Mouse (Mus musculus) left cerebral cortex, postnatal 25 days (tissue): ENCODE results near the gene Pdxp. TPM values are rescaled to one million over a fixed set of nuclear protein-coding genes. Genes with fewer than 3 reads are reported as not detected.

Experiments used
- DNase-seq, 2 experiments: peaks; one replicate each; pipeline ENCODE4 v3.0.0; 2022; ENCODE audit warnings: low spot score in 2 of 2, mixed read lengths in 1 of 2
- intact Hi-C: fragments of 180-260 bp; cut with DNase I; formaldehyde crosslinking; loops from one replicate; pipeline ENCODE4 v1.15.1; 2025
- total RNA-seq, 2 experiments: library from RNA; stranded (reverse); gene quantifications; 2 replicates each; pipeline ENCODE4 v1.2.3; 2021

The Pdxp gene
- total RNA-seq, 2 experiments from 2014 or later = 165 to 180 TPM

- intact Hi-C loops = no loop called here
- DNase-seq = no peak
These were observed 9.9 kb downstream of the Pdxp start for GRCm38 (mm10) chr15:78923585-78923984.

DNA sequence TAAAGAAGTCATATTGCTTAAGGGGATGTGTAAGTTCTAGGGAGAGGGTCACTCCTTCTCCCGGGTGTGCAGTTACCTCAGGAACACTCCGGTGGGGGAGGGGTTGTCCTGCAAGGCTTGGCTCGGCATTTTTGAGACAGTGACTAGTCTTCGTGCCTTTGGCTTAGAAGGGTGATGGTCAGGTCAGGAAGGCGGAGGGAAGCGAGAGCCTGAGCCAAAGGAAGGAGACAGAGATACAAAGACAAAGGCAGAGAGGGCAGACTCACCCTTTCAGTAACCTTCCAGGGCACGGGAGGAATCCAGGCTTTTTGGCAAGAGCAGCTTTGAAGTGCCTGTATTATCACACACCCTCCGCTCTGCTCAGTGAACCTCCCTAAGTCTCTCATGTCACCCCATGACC lies 11.4 kb downstream of the Pdxp start:
- intact Hi-C loops = no loop called here
- no peak for DNase-seq

GRCm38 (mm10) chr15:78926021-78926919 lies 12.6 kb downstream of the Pdxp start, which contains the start of gene Lgals1:
Gene Lgals1, plus strand, starts transcription at chr15:78926725.
- intact Hi-C loops = no loop called here
- peak; percentile 50 to 54 for DNase-seq

GRCm38 (mm10) chr15:78927021-78927787 lies 13.5 kb downstream of the Pdxp start:
- DNase-seq = no peak
- intact Hi-C loops = no loop called here

GRCm38 (mm10) chr15:78927788-78928457 lies 14.2 kb downstream of the Pdxp start:
- DNase-seq = peak; percentile 45 to 78
- intact Hi-C loops = no loop called here

DNA sequence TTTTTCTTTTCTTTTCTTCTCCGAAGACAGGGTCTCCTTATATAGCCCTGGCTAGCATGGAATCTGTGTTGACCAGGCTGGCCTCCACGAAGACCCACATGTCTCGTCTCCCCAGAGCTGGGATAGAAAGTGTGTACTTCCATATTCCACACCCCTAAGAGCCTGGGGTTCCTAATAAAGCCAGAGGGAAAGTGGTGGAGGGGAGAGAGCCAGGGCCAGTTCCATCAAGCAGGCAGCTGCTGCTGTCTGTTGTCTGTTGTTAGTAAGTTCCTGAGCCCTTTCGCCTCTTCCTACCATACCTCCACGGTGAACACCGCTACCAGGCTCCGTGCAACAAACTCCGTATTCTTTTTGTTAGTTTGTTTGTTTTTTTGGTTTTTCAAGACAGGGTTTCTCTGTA lies 14.8 kb downstream of the Pdxp start:
- no peak for DNase-seq

DNA sequence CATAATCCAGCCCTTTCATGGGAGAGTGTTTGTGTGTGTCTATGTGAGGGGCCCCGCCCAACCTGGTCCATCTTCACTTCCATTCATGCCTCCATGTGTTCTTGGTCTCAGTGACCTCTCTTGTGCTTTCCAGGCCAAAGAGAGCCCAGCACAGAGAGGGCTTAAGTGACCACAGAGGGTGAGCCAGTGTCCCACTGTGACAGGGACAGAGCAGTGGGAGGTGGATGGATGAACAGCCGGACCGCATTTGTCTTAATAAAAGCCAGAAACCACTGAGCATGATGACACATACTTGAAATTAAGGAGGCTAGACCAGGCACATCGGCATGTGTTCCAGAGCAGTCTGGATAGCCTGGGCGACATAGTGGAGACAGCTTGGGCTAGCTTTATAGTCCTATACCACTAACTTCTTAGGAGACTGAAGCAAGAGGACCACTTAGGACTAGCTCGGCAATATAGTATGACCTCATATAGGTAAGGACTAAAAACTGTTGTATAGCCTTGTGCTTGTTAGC lies 16.5 kb downstream of the Pdxp start:
- DNase-seq = no peak
- intact Hi-C loops = no loop called here

More for the DNA sequence above, 14.8 kb downstream of the Pdxp start:
- intact Hi-C loops = no loop called here

- intact Hi-C loops = no loop called here
- no peak for DNase-seq
These were observed 17.2 kb downstream of the Pdxp start for GRCm38 (mm10) chr15:78930801-78931426.

GRCm38 (mm10) chr15:78931577-78931976 lies 17.9 kb downstream of the Pdxp start:
- intact Hi-C loops = no loop called here
- DNase-seq = no peak

DNA sequence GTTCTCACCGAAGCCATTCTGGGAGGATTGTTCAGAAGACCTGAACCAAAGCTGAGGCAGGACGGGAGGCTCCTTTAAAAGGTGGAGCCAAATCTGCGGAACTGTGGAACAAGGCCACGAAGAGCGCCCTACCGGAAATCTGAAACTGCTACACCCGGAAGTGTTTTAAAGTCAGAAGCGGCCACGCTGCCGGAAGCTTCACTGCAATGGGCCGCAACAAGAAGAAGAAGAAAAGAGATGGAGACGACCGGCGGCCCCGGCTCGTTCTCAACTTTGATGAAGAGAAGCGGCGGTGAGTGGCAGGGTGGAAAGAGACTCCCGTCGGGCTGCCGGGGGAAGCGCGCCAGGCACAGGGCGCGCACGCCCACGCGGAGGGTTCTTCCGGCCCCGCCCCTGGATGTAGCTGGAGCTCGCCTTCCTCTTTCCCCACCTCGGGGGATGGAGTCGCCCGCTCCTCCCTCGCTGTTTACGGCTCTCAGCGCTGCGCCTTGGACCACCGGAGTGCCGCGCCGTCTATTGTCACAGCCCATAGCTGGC lies 21.1 kb downstream of the Pdxp start, which contains the start of gene Nol12:
Gene Nol12 (plus strand): TSS at position 150 of the 537 bp plus-strand sequence.
- peak; percentile 87 to 92 for DNase-seq
- intact Hi-C loops = no loop called here

DNA sequence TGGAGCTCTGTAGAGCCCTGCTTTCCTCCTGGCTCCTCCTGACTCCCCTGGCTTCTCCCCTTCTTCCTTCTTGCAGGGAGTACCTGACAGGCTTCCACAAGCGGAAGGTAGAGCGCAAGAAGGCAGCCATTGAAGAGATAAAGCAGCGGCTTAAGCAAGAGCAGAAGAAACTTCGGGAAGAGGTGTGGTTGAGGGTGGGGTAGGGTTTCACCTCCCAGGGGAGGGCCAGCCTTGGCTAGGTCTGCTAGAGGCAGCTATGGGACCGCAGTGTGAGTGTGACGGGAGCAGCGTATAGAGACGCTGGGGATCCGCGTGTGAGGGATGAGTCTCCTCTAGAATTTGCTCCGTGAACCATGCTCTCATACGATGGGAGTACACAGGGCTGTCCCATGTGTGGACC lies 22.7 kb downstream of the Pdxp start:
- intact Hi-C loops = no loop called here

GRCm38 (mm10) chr15:78937311-78937710 lies 23.6 kb downstream of the Pdxp start:
- DNase-seq = no peak
- intact Hi-C loops = no loop called here

More for the DNA sequence above, 22.7 kb downstream of the Pdxp start:
- no peak for DNase-seq

DNA sequence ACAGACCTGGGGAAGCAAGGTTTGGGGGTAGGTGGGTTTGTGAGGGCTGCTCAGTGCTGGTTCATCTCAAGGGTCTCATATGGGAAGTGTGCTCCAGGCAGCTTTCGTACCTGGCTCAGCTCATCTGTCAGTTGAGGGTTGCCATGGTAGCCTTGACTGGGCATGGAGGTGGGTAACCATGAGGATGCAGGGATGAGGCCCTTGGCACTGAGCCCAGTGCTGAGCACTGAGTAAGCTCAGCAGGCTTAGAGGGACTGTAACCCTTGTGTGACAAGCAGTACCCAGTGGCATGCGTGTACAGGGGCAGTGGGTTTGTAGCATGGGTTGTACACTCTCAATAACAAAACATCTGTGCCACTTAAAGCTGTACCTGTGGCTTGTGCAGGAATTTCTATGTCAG lies 24.2 kb downstream of the Pdxp start:
- no peak for DNase-seq
- intact Hi-C loops = no loop called here

- intact Hi-C loops = no loop called here
These were observed 26.6 kb downstream of the Pdxp start for GRCm38 (mm10) chr15:78940325-78940724.

DNA sequence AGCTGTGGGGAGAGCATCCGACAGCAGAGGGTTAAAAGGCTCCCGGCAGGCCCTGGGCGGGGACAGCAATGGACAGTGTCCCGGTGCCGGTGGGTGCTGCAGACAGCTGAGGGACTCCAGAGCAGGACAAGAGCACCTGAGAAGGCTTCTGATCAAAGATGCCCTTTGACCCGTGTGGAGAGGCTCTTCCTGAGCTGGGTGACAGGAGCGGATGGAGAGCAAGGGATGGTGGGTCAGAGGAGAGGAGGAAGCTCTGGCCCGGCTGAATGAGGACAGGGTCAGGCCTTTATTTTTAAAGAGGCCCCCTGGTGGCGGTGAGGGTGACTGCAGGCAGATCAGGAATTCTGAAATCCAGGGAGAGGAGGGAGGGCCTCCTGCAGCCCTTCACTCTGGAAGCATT lies 28.9 kb downstream of the Pdxp start:
- peak; percentile 76 to 78 for DNase-seq
- intact Hi-C loops = loop anchor here (1.0 kb wide), 1 partner anchor 27 kb away; no protein-coding TSS in a partner anchor

More at GRCm38 (mm10) chr15:78940325-78940724, 26.6 kb downstream of the Pdxp start:
- no peak for DNase-seq

GRCm38 (mm10) chr15:78946232-78946631 lies 32.5 kb downstream of the Pdxp start:
- DNase-seq = no peak
- intact Hi-C loops = no loop called here

GRCm38 (mm10) chr15:78947657-78948056 lies 33.9 kb downstream of the Pdxp start, which contains the start of gene Triobp:
Gene Triobp, plus strand, starts transcription at chr15:78947724.
- DNase-seq = peak; percentile 82 to 94
- intact Hi-C loops = no loop called here

DNA sequence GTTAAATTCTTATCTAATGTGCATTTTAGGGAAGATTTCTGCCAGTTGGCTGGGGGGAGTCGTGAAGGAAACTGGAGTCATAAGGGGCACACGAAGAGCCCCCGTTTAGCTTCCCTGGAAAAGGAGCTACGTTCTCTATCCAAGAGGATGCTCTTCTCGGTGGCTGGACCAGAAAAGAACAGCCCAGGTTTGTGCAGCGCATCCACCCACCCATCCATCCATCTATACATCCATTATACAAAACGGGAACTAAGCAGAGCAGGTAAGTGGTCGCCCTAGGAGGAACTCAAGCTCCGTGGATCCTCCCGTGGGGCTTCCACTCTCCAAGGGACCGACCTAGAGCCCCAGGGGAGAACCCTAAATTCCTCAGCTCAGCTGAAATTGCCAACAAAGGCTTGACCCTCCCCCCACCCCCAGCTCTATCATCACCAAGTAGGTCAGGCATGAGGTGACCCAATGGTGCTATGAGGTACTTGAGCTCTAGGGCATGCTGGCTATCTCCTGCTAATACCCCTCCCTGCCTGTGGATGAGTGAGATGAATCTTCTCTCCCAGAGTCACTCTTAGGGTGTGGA lies 34.5 kb downstream of the Pdxp start:
- intact Hi-C loops = no loop called here
- no peak for DNase-seq

DNA sequence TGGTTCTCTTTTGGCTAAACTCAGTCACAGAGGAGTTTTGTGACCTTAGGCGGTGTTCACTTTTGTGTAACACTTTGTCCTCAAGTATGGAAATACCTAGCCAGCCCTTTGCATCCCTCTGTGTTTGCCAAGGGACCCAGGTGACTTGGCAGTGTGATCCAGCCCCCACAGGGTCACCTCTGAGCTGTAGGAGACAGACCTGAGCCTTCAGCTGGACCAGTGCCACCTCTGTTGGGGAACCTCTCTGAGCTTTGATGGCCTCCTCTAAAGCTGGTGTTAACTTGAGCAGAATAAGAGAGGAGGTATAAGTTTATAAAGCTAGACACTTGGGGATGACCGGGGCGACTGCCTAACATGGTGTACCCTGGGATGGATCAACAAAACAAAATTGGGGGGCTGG lies 35.2 kb downstream of the Pdxp start:
- DNase-seq = no peak
- intact Hi-C loops = no loop called here
